Mouse (Mus musculus) midbrain, embryonic 11.5 days (tissue): ENCODE results near the gene Wfdc1. TPM values are rescaled to one million over a fixed set of nuclear protein-coding genes. Genes with fewer than 3 reads are reported as not detected.

ENCODE experiments used
- ATAC-seq: fragments of 200-750 bp; cut with Nextera tagmentation; 2 replicates; pipeline ENCODE4 v1.8.0; 2017; ENCODE audit warnings: moderate TSS enrichment, moderate library complexity; ENCODE audit not compliant: low FRiP score
- DNase-seq: peaks from one replicate; pipeline ENCODE4 v3.0.0; 2015; ENCODE audit warnings: low spot score; ENCODE audit errors: missing footprints
- H3K27ac ChIP-seq: fragments of 300-500 bp; sonication (generic); 2 replicates; pipeline ENCODE4 v1.5.1; 2014; ENCODE audit warnings: low read depth, low read length
- H3K27me3 ChIP-seq: fragments of 300-500 bp; sonication (generic); 2 replicates; pipeline ENCODE4 v1.6.1; 2014; ENCODE audit warnings: mild to moderate bottlenecking, low read length, moderate library complexity, mixed read lengths; ENCODE audit not compliant: control insufficient read depth, insufficient read depth
- H3K36me3 ChIP-seq: fragments of 300-500 bp; sonication (generic); 2 replicates; pipeline ENCODE4 v1.6.1; 2014; ENCODE audit warnings: mild to moderate bottlenecking, low read length, moderate library complexity, mixed read lengths; ENCODE audit not compliant: control insufficient read depth, insufficient read depth
- H3K4me1 ChIP-seq: fragments of 300-500 bp; sonication (generic); 2 replicates; pipeline ENCODE4 v1.6.1; 2014; ENCODE audit warnings: low read length; ENCODE audit not compliant: control insufficient read depth, insufficient read depth
- H3K4me2 ChIP-seq: fragments of 300-500 bp; sonication (generic); 2 replicates; pipeline ENCODE4 v1.6.1; 2014; ENCODE audit warnings: mild to moderate bottlenecking, moderate library complexity
- H3K4me3 ChIP-seq: fragments of 300-500 bp; sonication (generic); 2 replicates; pipeline ENCODE4 v1.5.1; 2014; ENCODE audit warnings: low read depth, low read length
- H3K9ac ChIP-seq: fragments of 300-500 bp; sonication (generic); 2 replicates; pipeline ENCODE4 v1.6.1; 2014; ENCODE audit warnings: low read length
- H3K9me3 ChIP-seq: fragments of 300-500 bp; sonication (generic); 2 replicates; pipeline ENCODE4 v1.6.1; 2016; ENCODE audit warnings: low read length; ENCODE audit not compliant: control insufficient read depth
- WGBS: fragments of 180-500 bp; shearing (Covaris S2); extraction: QIAGEN DNeasy Blood & Tissue Kit; methylation state at CpG from one replicate; pipeline ENCODE4 v1.1.7; 2014; 5-methylcytosine and 5-hydroxymethylcytosine counted together
- polyA plus RNA-seq: library from polyadenylated mRNA; unstranded; fragments of >200 nt; fragmentation: Nextera tagmentation; extraction: Ambion mirVana; gene quantifications from 2 replicates; pipeline ENCODE4 v1.2.1, GENCODE M21; 2014

The Wfdc1 gene
- polyA plus RNA-seq, 1 experiment from 2014 or later = 11.8 TPM

DNA sequence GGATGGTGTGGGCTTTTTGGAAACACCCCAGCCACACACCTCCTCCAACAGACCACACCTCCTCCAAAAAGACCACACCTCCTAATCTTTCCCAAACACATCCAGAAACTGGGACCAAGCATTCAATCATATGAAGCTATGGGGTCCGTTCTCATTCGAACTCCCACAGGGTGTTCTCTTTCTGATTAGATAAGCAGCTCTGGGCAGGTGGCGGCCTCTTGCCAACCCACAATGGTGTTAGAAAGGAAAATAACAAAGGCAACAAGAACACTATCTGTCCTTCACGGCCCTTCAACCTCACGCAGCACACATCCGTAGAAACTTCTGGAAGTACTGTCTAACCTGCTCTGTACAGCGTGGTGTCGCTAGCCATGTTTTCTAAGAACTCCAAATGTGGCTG is 60.9 kb downstream of the Wfdc1 start:
- no peak overlapping the region for H3K27ac ChIP-seq
- no peaks in the 10 kb centered on the region for H3K4me1 ChIP-seq
- no peak overlapping the region for H3K4me2 ChIP-seq
- H3K4me3 ChIP-seq = no peak overlapping the region
- ATAC-seq (no peak), DNase-seq (no peak)
- no peaks in the 10 kb centered on the region for H3K36me3 ChIP-seq
- no peaks in the 10 kb centered on the region for H3K9me3 ChIP-seq
- WGBS = 95% methylated on average over 8 of the region's 8 CpGs
- no peak overlapping the region for H3K9ac ChIP-seq
- no peaks in the 10 kb centered on the region for H3K27me3 ChIP-seq

DNA sequence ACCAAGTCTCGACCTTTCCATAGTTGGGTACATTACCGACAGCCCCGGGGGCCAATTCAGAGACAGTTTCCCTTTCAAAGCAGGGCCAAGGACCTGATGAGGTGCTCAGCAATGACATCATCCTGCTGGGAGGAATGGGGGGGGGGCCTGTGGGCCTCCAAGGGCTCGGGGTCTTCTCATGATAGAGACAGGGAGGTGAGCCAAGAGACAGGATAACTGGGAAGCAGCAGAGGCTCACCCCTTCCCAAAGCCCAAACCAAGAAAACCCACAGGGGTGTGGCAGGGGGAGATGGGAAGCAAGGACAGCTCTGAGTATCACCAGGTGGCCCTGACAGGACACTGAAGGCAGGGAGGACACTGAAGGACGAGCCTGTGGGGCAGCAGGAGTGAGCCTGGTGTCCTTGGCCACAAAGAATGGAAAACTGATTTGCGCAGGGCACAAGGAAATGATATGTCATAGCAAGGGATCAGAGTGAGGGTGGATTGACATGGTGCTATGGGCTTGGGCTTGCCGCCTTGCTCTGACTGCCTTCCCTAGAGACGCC is 62.3 kb downstream of the Wfdc1 start:
- H3K4me2 ChIP-seq = no peak overlapping the region
- no peak overlapping the region for H3K27ac ChIP-seq
- no peak for DNase-seq
- H3K9me3 ChIP-seq = no peaks in the 10 kb centered on the region
- WGBS = 84% methylated on average over 8 of the region's 8 CpGs
- no peaks in the 10 kb centered on the region for H3K36me3 ChIP-seq
- no peak overlapping the region for H3K9ac ChIP-seq
- ATAC-seq = no peak
- H3K4me3 ChIP-seq = no peak overlapping the region
- no peaks in the 10 kb centered on the region for H3K27me3 ChIP-seq
- H3K4me1 ChIP-seq = no peaks in the 10 kb centered on the region

DNA sequence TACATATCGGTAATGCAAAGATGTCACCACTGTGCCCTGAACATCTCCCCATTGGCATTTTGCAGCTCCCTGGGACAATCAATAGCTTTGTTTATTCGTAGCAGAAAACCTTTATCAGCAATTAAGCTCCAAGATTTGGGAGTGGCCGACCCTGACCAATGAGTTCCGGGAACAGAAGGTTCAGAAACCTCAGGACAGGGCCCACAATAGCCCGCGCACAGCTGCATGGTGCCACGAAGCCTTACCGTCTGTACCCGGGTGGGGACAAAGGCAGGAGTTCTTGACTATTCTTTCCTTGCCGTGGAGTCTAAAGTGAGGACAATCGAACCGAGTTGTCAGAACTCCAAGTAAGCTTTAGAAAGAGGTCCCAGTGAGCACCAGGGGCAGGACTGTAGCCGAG is 65.9 kb downstream of the Wfdc1 start:
- Histone ChIP-seq H3K4me2 (no peak overlapping the region), H3K27me3 (no peaks in the 10 kb centered on the region), H3K4me3 (no peak overlapping the region), H3K9ac (no peak overlapping the region), H3K27ac (no peak overlapping the region), H3K9me3 (no peaks in the 10 kb centered on the region), H3K4me1 (no peaks in the 10 kb centered on the region), H3K36me3 (no peaks in the 10 kb centered on the region)
- WGBS = 80% methylated on average over 13 of the region's 13 CpGs
- DNase-seq = no peak
- no peak for ATAC-seq

DNA sequence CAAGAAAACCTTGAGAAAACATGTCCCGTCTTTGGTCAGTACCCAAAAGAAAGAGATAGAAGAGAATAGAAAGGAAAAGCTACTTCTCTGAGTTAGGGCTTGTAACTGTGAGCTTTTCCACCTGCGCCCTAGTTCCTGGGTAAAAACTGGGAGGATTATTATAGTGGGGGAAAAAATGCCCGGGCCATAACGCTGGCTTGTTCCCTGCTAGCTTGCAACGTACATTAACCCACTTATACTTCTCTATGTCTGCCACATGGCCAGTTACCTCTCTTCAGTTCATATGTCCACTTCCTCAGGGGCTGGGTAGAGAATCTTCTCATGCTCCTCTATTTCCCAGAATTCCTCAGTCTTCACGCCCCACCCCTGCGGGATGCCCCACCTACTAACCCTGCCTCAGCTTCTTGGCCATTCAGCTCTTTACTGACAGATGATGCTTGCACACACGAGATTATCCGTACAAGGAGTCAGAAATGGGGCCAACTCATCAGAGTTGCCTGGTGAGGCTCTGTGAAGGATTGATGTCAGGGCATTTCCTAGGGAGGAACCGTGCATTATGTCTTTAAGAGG is 70.3 kb downstream of the Wfdc1 start:
- Histone ChIP-seq H3K27ac (no peak overlapping the region), H3K4me1 (0 out of 2 replicates have a peak, but pooled peaks cover 4% of the 10 kb centered on the region), H3K36me3 (no peaks in the 10 kb centered on the region), H3K9ac (no peak overlapping the region), H3K4me3 (no peak overlapping the region), H3K27me3 (no peaks in the 10 kb centered on the region), H3K9me3 (no peaks in the 10 kb centered on the region), H3K4me2 (no peak overlapping the region)
- ATAC-seq (no peak), DNase-seq (no peak)
- WGBS = 89% methylated on average over 10 of the region's 10 CpGs

DNA sequence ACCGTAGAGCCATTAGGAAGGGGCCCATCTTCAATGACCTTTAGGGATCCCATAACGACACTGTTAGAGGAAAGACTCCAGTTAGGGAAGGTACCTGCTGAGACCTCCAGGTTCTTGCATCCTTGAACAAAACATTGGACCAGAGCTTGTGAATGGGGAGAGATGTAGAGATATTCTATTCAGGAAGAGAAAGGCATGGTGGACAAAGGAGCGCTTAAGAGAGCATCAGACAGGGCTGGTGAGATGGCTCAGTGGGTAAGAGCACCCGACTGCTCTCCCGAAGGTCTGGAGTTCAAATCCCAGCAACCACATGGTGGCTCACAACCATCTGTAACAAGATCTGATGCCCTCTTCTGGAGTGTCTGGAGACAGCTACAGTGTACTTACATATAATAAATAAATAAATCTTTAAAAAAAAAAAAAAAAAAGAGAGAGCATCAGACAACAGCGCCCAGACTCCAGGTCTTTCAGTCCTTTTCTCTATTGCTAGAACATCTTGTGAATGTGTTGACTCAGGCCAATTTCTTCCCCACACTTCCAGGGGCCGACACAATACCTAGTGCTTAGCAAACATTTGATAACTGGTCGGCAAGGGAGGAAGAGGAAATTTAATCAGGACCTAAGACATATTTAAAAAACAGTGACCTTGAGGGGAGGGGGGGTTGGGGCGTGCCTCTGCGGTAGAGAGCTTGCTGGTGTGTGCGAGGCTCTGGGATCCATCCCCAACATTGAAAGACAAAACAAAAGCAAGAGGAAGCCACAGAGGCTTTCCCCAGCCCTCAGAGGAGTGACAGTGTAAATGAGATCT is 71.1 kb downstream of the Wfdc1 start:
- Histone ChIP-seq H3K9me3 (no peaks in the 10 kb centered on the region), H3K36me3 (no peaks in the 10 kb centered on the region)
- 83% methylated on average over 11 of the region's 11 CpGs for WGBS

More for the DNA sequence above, 71.1 kb downstream of the Wfdc1 start:
- DNase-seq = no peak
- no peak overlapping the region for H3K4me2 ChIP-seq
- 0 out of 2 replicates have a peak, but pooled peaks cover 4% of the 10 kb centered on the region for H3K4me1 ChIP-seq
- H3K4me3 ChIP-seq = no peak overlapping the region
- no peaks in the 10 kb centered on the region for H3K27me3 ChIP-seq
- H3K27ac ChIP-seq = no peak overlapping the region
- ATAC-seq = no peak
- no peak overlapping the region for H3K9ac ChIP-seq

Other genes with a start within 250 kb of the Wfdc1 start
- 0.21 and 0.26 TPM in 2 replicates for gene Osgin1, start 232.2 kb upstream of the Wfdc1 start, polyA plus RNA-seq
- 18.9 and 20.3 TPM in 2 replicates for gene Necab2, start 219.6 kb upstream of the Wfdc1 start, polyA plus RNA-seq
- not detected in 2 replicates for gene Slc38a8, start 164.7 kb upstream of the Wfdc1 start, polyA plus RNA-seq
- gene Mbtps1, start 107.6 kb upstream of the Wfdc1 start, polyA plus RNA-seq = 83.3 and 84.6 TPM in 2 replicates
- 76.2 and 86.7 TPM in 2 replicates for gene Hsdl1, start 91.2 kb upstream of the Wfdc1 start, polyA plus RNA-seq
- 0.19 TPM in 1 of 2 replicates, not detected in the other for gene Dnaaf1, start 91.1 kb upstream of the Wfdc1 start, polyA plus RNA-seq
- 11.1 and 13.4 TPM in 2 replicates for gene Taf1c, start 61.1 kb upstream of the Wfdc1 start, polyA plus RNA-seq
- gene Adad2, start 53.6 kb upstream of the Wfdc1 start, polyA plus RNA-seq = 0.11 and 0.27 TPM in 2 replicates
- 0.15 and 0.18 TPM in 2 replicates for gene Kcng4, start 30.7 kb upstream of the Wfdc1 start, polyA plus RNA-seq
- 0.22 and 0.33 TPM in 2 replicates for gene Atp2c2, start 33.6 kb downstream of the Wfdc1 start, polyA plus RNA-seq
- gene Tldc1, start 112.1 kb downstream of the Wfdc1 start, polyA plus RNA-seq = 6.8 and 7.1 TPM in 2 replicates
- 411 and 445 TPM in 2 replicates for gene Cotl1, start 174.2 kb downstream of the Wfdc1 start, polyA plus RNA-seq
- 8.2 and 10.2 TPM in 2 replicates for gene Klhl36, start 195.9 kb downstream of the Wfdc1 start, polyA plus RNA-seq
- gene Usp10, start 244.0 kb downstream of the Wfdc1 start, polyA plus RNA-seq = 150 and 152 TPM in 2 replicates
- gene Gm20388, start 244.5 kb downstream of the Wfdc1 start, polyA plus RNA-seq = 3.0 TPM in 1 of 2 replicates, not detected in the other